Mouse (Mus musculus): ENCODE data around the gene Borcs5. TPM values are rescaled to one million over a fixed set of nuclear protein-coding genes. Genes with fewer than 3 reads are reported as not detected.

The Borcs5 gene
- total and polyA plus RNA-seq, 3 experiments = 10.2 to 16.4 (median 10.4) TPM

GRCm38 (mm10) chr6:134621552-134621949 is 17.8 kb upstream of the Borcs5 start:
- no peak overlapping the region for H3K4me3 ChIP-seq (replicated peaks in 1 of 3; ENCODE audit: low read depth in 2 of 3, low read length in 2 of 3, poor library complexity in 1 of 3)
- H3K27ac ChIP-seq (ENCODE audit: insufficient read depth, low read depth) = no peak overlapping the region
- no peak overlapping the region for H3K4me2 ChIP-seq (ENCODE audit: insufficient read depth, low read depth, poor library complexity, severe bottlenecking)
- dilution Hi-C loops (cut with MboI; ENCODE audit: extremely low pct_ligation_motif_present, extremely low pct_unique_long_range_greater_than_20kb, low sequenced_read_pairs) (no loop called here), in situ Hi-C loops (cut with MboI; ENCODE audit: low pct_ligation_motif_present, low pct_unique_long_range_greater_than_20kb, low sequenced_read_pairs) (loop anchor here (25.0 kb wide), 1 partner anchor 659 kb away; no protein-coding TSS in a partner anchor)
- no peaks in the 10 kb centered on the region for H3K9me3 ChIP-seq (replicated peaks; ENCODE audit: low read length)
- H3K36me3 ChIP-seq (replicated peaks in 1 of 2; ENCODE audit: control insufficient read depth in 1 of 2, insufficient read depth in 1 of 2, low read length in 1 of 2) = no peaks in the 10 kb centered on the region
- no peak for DNase-seq (ENCODE audit: extremely low read depth)
- H3K9ac ChIP-seq (ENCODE audit: insufficient read depth, low read depth) = no peak overlapping the region
- peaks cover under 1% of the 10 kb centered on the region for H3K27me3 ChIP-seq (replicated peaks)
- H3K4me1 ChIP-seq (ENCODE audit: control insufficient read depth in 1 of 2, insufficient read depth in 2 of 2) = no peaks in the 10 kb centered on the region
- TF ChIP-seq USF1 (IDR thresholded peaks at IDR 0.05; ENCODE audit: low read depth, low read length) = no peak
- no peak for TF ChIP-seq ETS1 (conservative IDR thresholded peaks at IDR 0.05; ENCODE audit: low read depth, low read length)
- TF ChIP-seq PAX5 (IDR thresholded peaks at IDR 0.05; ENCODE audit: low read length) = no peak
- no peak for TF ChIP-seq MAZ (IDR thresholded peaks at IDR 0.05; ENCODE audit: low read depth, low read length)
- no peak for TF ChIP-seq CHD1 (IDR thresholded peaks at IDR 0.05; ENCODE audit: low read depth, low read length)
- TF ChIP-seq ZKSCAN1 (IDR thresholded peaks at IDR 0.05; ENCODE audit: borderline replicate concordance, low read depth, low read length) = no peak
- H3K79me2 ChIP-seq (replicated peaks; ENCODE audit: control insufficient read depth, extremely low read depth, insufficient read depth, poor library complexity, severe bottlenecking) = no peaks in the 10 kb centered on the region

- dilution Hi-C loops (cut with MboI; ENCODE audit: extremely low pct_ligation_motif_present, extremely low pct_unique_long_range_greater_than_20kb, low sequenced_read_pairs) (no loop called here), in situ Hi-C loops (cut with MboI; ENCODE audit: low pct_ligation_motif_present, low pct_unique_long_range_greater_than_20kb, low sequenced_read_pairs) (loop anchor here (25.0 kb wide), 1 partner anchor 362 kb away; the partner anchor contains the start of gene Apold1)
- TF ChIP-seq NELFE (IDR thresholded peaks at IDR 0.05; ENCODE audit: low read depth, low read length) (no peak), MEF2A (IDR thresholded peaks at IDR 0.05; ENCODE audit: borderline replicate concordance, low read depth, low read length) (no peak), ELF1 (IDR thresholded peaks at IDR 0.05; ENCODE audit: low read depth, low read length) (no peak), USF2 (conservative IDR thresholded peaks at IDR 0.05; ENCODE audit: low read depth, low read length) (no peak), NRF1 (IDR thresholded peaks at IDR 0.05; ENCODE audit: low read depth, low read length) (no peak), TBP (conservative IDR thresholded peaks at IDR 0.05; ENCODE audit: low read depth, low read length) (no peak), ZC3H11A (IDR thresholded peaks at IDR 0.05; ENCODE audit: low read depth, low read length) (no peak), ZMIZ1 (IDR thresholded peaks at IDR 0.05; ENCODE audit: low read depth, low read length) (no peak), ZKSCAN1 (IDR thresholded peaks at IDR 0.05; ENCODE audit: borderline replicate concordance, low read depth, low read length) (no peak), SMC3 (IDR thresholded peaks at IDR 0.05; ENCODE audit: low read depth, low read length) (no peak), MAFK (IDR thresholded peaks at IDR 0.05; ENCODE audit: insufficient replicate concordance, low read length) (no peak), MAX (IDR thresholded peaks at IDR 0.05; ENCODE audit: low read length) (no peak), USF1 (IDR thresholded peaks at IDR 0.05; ENCODE audit: low read depth, low read length) (no peak), UBTF (IDR thresholded peaks at IDR 0.05; ENCODE audit: low read depth, low read length) (no peak), EP300 (IDR thresholded peaks at IDR 0.05; ENCODE audit: low read length) (no peak), E2F4 (IDR thresholded peaks at IDR 0.05; ENCODE audit: insufficient replicate concordance, low read depth, low read length) (no peak), MXI1 (IDR thresholded peaks at IDR 0.05; ENCODE audit: low read depth, low read length) (no peak)
- no peak overlapping the region for H3K4me2 ChIP-seq (ENCODE audit: insufficient read depth, low read depth, poor library complexity, severe bottlenecking)
- peaks cover 2% of the 10 kb centered on the region for H3K27me3 ChIP-seq (replicated peaks)
- H3K36me3 ChIP-seq (replicated peaks in 1 of 2; ENCODE audit: control insufficient read depth in 1 of 2, insufficient read depth in 1 of 2, low read length in 1 of 2) = no peaks in the 10 kb centered on the region
- H3K27ac ChIP-seq (ENCODE audit: insufficient read depth, low read depth) = no peak overlapping the region
- no peak for DNase-seq (ENCODE audit: extremely low read depth)
- no peaks in the 10 kb centered on the region for H3K9me3 ChIP-seq (replicated peaks; ENCODE audit: low read length)
- H3K79me2 ChIP-seq (replicated peaks; ENCODE audit: control insufficient read depth, extremely low read depth, insufficient read depth, poor library complexity, severe bottlenecking) = no peaks in the 10 kb centered on the region
- no peaks in the 10 kb centered on the region for H3K4me1 ChIP-seq (ENCODE audit: control insufficient read depth in 1 of 2, insufficient read depth in 2 of 2)
- H3K9ac ChIP-seq (ENCODE audit: insufficient read depth, low read depth) = no peak overlapping the region
- no peak overlapping the region for H3K4me3 ChIP-seq (replicated peaks in 1 of 3; ENCODE audit: low read depth in 2 of 3, low read length in 2 of 3, poor library complexity in 1 of 3)
Measured at GRCm38 (mm10) chr6:134625431-134625830, 13.9 kb upstream of the Borcs5 start.
